ENCODE assay signal across 17 mouse cellular contexts in the genomic region with DNA sequence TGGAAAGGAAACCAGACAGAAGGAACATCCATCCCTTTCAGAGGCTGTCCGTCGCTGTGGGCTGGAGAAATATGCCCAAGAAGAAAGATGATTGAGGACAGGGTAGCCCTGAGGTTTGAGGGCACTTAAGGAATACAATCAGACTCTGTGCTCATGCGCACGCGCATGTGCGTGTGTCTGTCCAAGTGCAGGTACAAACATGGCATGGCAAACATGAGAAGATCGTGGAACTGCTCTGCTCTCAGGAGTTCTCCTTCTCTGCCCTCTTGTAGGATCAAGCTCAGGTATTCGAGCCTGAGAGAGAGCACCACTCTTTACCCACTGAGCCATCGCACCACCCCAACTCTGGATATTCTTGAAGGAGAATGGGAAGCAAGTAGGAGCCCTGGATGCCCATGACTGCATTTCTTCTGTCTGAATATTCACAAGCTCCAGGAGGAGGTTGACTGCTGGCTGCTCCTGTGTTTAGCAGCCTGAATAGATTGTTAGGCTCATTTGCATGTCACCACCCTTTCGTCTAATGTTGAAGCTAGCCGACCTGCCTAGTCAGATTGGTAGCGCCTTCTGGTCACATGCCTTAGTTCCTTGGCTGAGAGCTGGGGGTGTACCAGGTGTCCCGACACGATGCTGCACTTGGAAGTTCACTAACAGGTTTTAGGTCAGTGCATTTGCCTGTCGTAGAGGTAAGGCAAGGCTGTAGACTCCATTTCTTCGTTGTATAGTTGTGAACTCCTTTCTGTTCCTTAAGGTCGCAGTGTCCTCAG. TPM values are rescaled to one million over a fixed set of nuclear protein-coding genes. Genes with fewer than 3 reads are reported as not detected.
A peak's percentile ranks its signal among the peaks of the same experiment; 100 is the strongest.
DNase-seq lines count a peak whose midpoint lies in the region; ATAC-seq and TF ChIP-seq lines count a peak whose summit lies in the region.
"Had no signal": no experiment of that assay in that cellular context is flagged by ENCODE, and none has a peak within 500 bp of the region (broad histone marks: within the 10 kb centered on the region; RNA-seq: fewer than 3 reads in every experiment).

No protein-coding gene starts in this region.

- H3K4me1 ChIP-seq in intestine, embryonic 16.5 days (ENCODE audit: control insufficient read depth, insufficient read depth, low read length) = peaks cover 37% of the 10 kb centered on the region
- peaks cover 39% of the 10 kb centered on the region for H3K4me1 ChIP-seq in intestine, embryonic 15.5 days (replicated peaks)
- H3K4me1 ChIP-seq in lung, embryonic 15.5 days = peaks cover 84% of the 10 kb centered on the region
- H3K4me1 ChIP-seq in hindbrain, embryonic 10.5 days (replicated peaks) = peaks cover 77% of the 10 kb centered on the region
- H3K4me1 ChIP-seq in midbrain, postnatal 0 days (ENCODE audit: insufficient read depth, low read length) = peaks cover 31% of the 10 kb centered on the region

- no peak overlapping the region for H3K27ac ChIP-seq in intestine, embryonic 16.5 days (ENCODE audit: low read length)
- H3K27ac ChIP-seq in intestine, embryonic 15.5 days = no peak overlapping the region
- H3K27ac ChIP-seq in lung, embryonic 15.5 days = peak overlapping the region; percentile 35; the same call in 1 of the 2 replicates
- H3K27ac ChIP-seq in hindbrain, embryonic 10.5 days = no peak overlapping the region
- no peak overlapping the region for H3K27ac ChIP-seq in midbrain, postnatal 0 days (ENCODE audit: low read depth, low read length)
- H3K27ac ChIP-seq: limb, embryonic 10.5 days; liver, embryonic 14.5 days; midbrain, embryonic 12.5 days had no signal

- H3K9ac ChIP-seq in intestine, embryonic 16.5 days (ENCODE audit: low read depth, low read length) = no peak overlapping the region
- no peak overlapping the region for H3K9ac ChIP-seq in intestine, embryonic 15.5 days
- no peak overlapping the region for H3K9ac ChIP-seq in lung, embryonic 15.5 days
- H3K9ac ChIP-seq in midbrain, postnatal 0 days (replicated peaks; ENCODE audit: low read length, poor library complexity, severe bottlenecking) = no peak overlapping the region
- H3K9ac ChIP-seq: heart, embryonic 12.5 days; liver, embryonic 14.5 days; midbrain, embryonic 12.5 days had no signal

- WGBS in intestine, embryonic 16.5 days = 72% methylated on average over 17 of the region's 17 CpGs
- 74% methylated on average over 17 of the region's 17 CpGs for WGBS in intestine, embryonic 15.5 days
- WGBS in lung, embryonic 15.5 days = 58% methylated on average over 17 of the region's 17 CpGs
- 71% methylated on average over 17 of the region's 17 CpGs for WGBS in hindbrain, embryonic 10.5 days
- WGBS in midbrain, postnatal 0 days = 73% methylated on average over 17 of the region's 17 CpGs

- TF ChIP-seq POLR2A in brain, embryonic 14.5 days (IDR thresholded peaks at IDR 0.05; ENCODE audit: borderline replicate concordance, extremely low read depth, insufficient read depth, insufficient read length, poor library complexity, severe bottlenecking) = no peak

- no peaks in the 10 kb centered on the region for H3K27me3 ChIP-seq in intestine, embryonic 16.5 days (replicated peaks; ENCODE audit: control insufficient read depth, insufficient read depth, low read length)
- no peaks in the 10 kb centered on the region for H3K27me3 ChIP-seq in intestine, embryonic 15.5 days (replicated peaks)
- H3K27me3 ChIP-seq in lung, embryonic 15.5 days = no peaks in the 10 kb centered on the region
- H3K27me3 ChIP-seq in hindbrain, embryonic 10.5 days (ENCODE audit: insufficient read depth, poor library complexity, severe bottlenecking) = no peaks in the 10 kb centered on the region
- no peaks in the 10 kb centered on the region for H3K27me3 ChIP-seq in midbrain, postnatal 0 days (ENCODE audit: insufficient read depth, low read length)
- H3K27me3 ChIP-seq: heart, embryonic 12.5 days; midbrain, embryonic 12.5 days had no signal

- DNase-seq in ES-CJ7 (ENCODE audit: low read depth, low spot score) = peak; percentile 67
- DNase-seq in brain, embryonic 14.5 days (ENCODE audit: low read depth) = peak; percentile 66
- no peak for DNase-seq in hindbrain, embryonic 10.5 days (ENCODE audit: low spot score)
- no peak for DNase-seq in midbrain, postnatal 0 days (ENCODE audit: low spot score)
- DNase-seq: adrenal gland, postnatal 36 days; cerebellum, adult 2 months; layer of hippocampus, adult 9-11 months; retina, postnatal 1 day had no signal

- H3K4me3 ChIP-seq in intestine, embryonic 16.5 days (ENCODE audit: low read length) = no peak overlapping the region
- no peak overlapping the region for H3K4me3 ChIP-seq in intestine, embryonic 15.5 days (replicated peaks)
- no peak overlapping the region for H3K4me3 ChIP-seq in lung, embryonic 15.5 days
- no peak overlapping the region for H3K4me3 ChIP-seq in hindbrain, embryonic 10.5 days
- no peak overlapping the region for H3K4me3 ChIP-seq in midbrain, postnatal 0 days (ENCODE audit: low read depth, low read length)
- H3K4me3 ChIP-seq: erythroblast, embryonic 14.5 days; heart, embryonic 12.5 days; limb, embryonic 10.5 days; midbrain, embryonic 12.5 days had no signal

- H3K9me3 ChIP-seq in intestine, embryonic 16.5 days (ENCODE audit: control insufficient read depth, low read length) = no peaks in the 10 kb centered on the region
- H3K9me3 ChIP-seq in intestine, embryonic 15.5 days = no peaks in the 10 kb centered on the region
- no peaks in the 10 kb centered on the region for H3K9me3 ChIP-seq in lung, embryonic 15.5 days
- H3K9me3 ChIP-seq in hindbrain, embryonic 10.5 days = no peaks in the 10 kb centered on the region
- H3K9me3 ChIP-seq in midbrain, postnatal 0 days (ENCODE audit: low read length) = no peaks in the 10 kb centered on the region
- H3K9me3 ChIP-seq: heart, embryonic 12.5 days; limb, embryonic 10.5 days; midbrain, embryonic 12.5 days had no signal

- no peak overlapping the region for H3K4me2 ChIP-seq in intestine, embryonic 16.5 days (ENCODE audit: low read depth, low read length)
- H3K4me2 ChIP-seq in intestine, embryonic 15.5 days (replicated peaks) = no peak overlapping the region
- H3K4me2 ChIP-seq in lung, embryonic 15.5 days = peak overlapping the region; percentile 11; the same call in 1 of the 2 replicates
- H3K4me2 ChIP-seq in midbrain, postnatal 0 days (ENCODE audit: low read depth, low read length, poor library complexity, severe bottlenecking) = no peak overlapping the region
- H3K4me2 ChIP-seq: heart, embryonic 12.5 days; midbrain, embryonic 12.5 days had no signal

- TF ChIP-seq CTCF in brain, embryonic 14.5 days (IDR thresholded peaks at IDR 0.05; ENCODE audit: borderline replicate concordance, extremely low read depth, insufficient read depth, insufficient read length) = no peak
- no peak for TF ChIP-seq CTCF in midbrain, postnatal 0 days (IDR thresholded peaks at IDR 0.05)

- no peaks in the 10 kb centered on the region for H3K36me3 ChIP-seq in intestine, embryonic 16.5 days (ENCODE audit: control insufficient read depth, insufficient read depth, low read length)
- H3K36me3 ChIP-seq in intestine, embryonic 15.5 days = no peaks in the 10 kb centered on the region
- H3K36me3 ChIP-seq in lung, embryonic 15.5 days = no peaks in the 10 kb centered on the region
- peaks cover 12% of the 10 kb centered on the region; the same call in 1 of the 2 replicates for H3K36me3 ChIP-seq in hindbrain, embryonic 10.5 days
- H3K36me3 ChIP-seq in midbrain, postnatal 0 days (ENCODE audit: insufficient read depth, low read length) = no peaks in the 10 kb centered on the region
- H3K36me3 ChIP-seq: heart, embryonic 12.5 days; limb, embryonic 10.5 days; midbrain, embryonic 12.5 days had no signal

- peak; percentile 44; the same call in 1 of the 2 replicates for ATAC-seq in intestine, embryonic 16.5 days
- ATAC-seq in intestine, embryonic 15.5 days = no peak
- no peak for ATAC-seq in lung, embryonic 15.5 days (ENCODE audit: borderline replicate concordance, extremely low read depth, low FRiP score, low TSS enrichment)
- no peak for ATAC-seq in erythroid progenitor cell, adult 5-6 weeks (replicated peaks; ENCODE audit: low FRiP score, poor library complexity, severe bottlenecking)
- no peak for ATAC-seq in midbrain, postnatal 0 days (ENCODE audit: low FRiP score)

RNA-seq across cellular contexts. Expression of a gene that starts 7.3 kb away (rescaled TPM):
- polyA plus RNA-seq in intestine, embryonic 16.5 days (2015; fragmentation: Nextera tagmentation; extraction: Ambion mirVana) = 3.7 and 4.3 TPM in 2 replicates
- polyA plus RNA-seq in intestine, embryonic 15.5 days (2015; fragmentation: Nextera tagmentation; extraction: Ambion mirVana) = 9.4 and 10.4 TPM in 2 replicates
- 74.2 and 79.2 TPM in 2 replicates for polyA plus RNA-seq in brain, embryonic 14.5 days (2012; rRNA removed)
- 24.8 and 28.0 TPM in 2 replicates for polyA plus RNA-seq in lung, embryonic 15.5 days (2015; fragmentation: Nextera tagmentation; extraction: Ambion mirVana)
- total RNA-seq in erythroid progenitor cell, adult 5-6 weeks (2015; ENCODE audit: low replicate concordance) = 12.3 and 15.9 TPM in 2 replicates
- total RNA-seq in erythroid progenitor cell, adult 5-6 weeks (2017; ENCODE audit: low replicate concordance) = 8.7 and 10.8 TPM in 2 replicates
- polyA plus RNA-seq in hindbrain, embryonic 10.5 days (2016; fragmentation: Nextera tagmentation; extraction: Ambion mirVana) = 15.9 and 19.7 TPM in 2 replicates
- 68.4 and 80.3 TPM in 2 replicates for total RNA-seq in midbrain, postnatal 0 days (2014; rRNA removed)
- 11.2 and 12.7 TPM in 2 replicates for polyA plus RNA-seq in midbrain, postnatal 0 days (2015; fragmentation: Nextera tagmentation; extraction: Ambion mirVana)

RNA-seq across cellular contexts. Expression of a gene that starts 34.5 kb away (rescaled TPM):
- polyA plus RNA-seq in intestine, embryonic 16.5 days (2015; fragmentation: Nextera tagmentation; extraction: Ambion mirVana) = 249 and 278 TPM in 2 replicates
- 271 and 291 TPM in 2 replicates for polyA plus RNA-seq in intestine, embryonic 15.5 days (2015; fragmentation: Nextera tagmentation; extraction: Ambion mirVana)
- 135 and 166 TPM in 2 replicates for polyA plus RNA-seq in brain, embryonic 14.5 days (2012; rRNA removed)
- 289 and 312 TPM in 2 replicates for polyA plus RNA-seq in lung, embryonic 15.5 days (2015; fragmentation: Nextera tagmentation; extraction: Ambion mirVana)
- total RNA-seq in erythroid progenitor cell, adult 5-6 weeks (2015; ENCODE audit: low replicate concordance) = 78.8 and 93.0 TPM in 2 replicates
- total RNA-seq in erythroid progenitor cell, adult 5-6 weeks (2017; ENCODE audit: low replicate concordance) = 49.7 and 86.5 TPM in 2 replicates
- polyA plus RNA-seq in hindbrain, embryonic 10.5 days (2016; fragmentation: Nextera tagmentation; extraction: Ambion mirVana) = 296 and 335 TPM in 2 replicates
- total RNA-seq in midbrain, postnatal 0 days (2014; rRNA removed) = 93.3 and 102 TPM in 2 replicates
- 221 and 224 TPM in 2 replicates for polyA plus RNA-seq in midbrain, postnatal 0 days (2015; fragmentation: Nextera tagmentation; extraction: Ambion mirVana)

Comparison
In these comparisons a context has a peak if more than half of its experiments do, and no peak if none do; other contexts are left out.
1. DNase-seq: peak in ES-CJ7 (single experiment) and brain, embryonic 14.5 days (single experiment); none in hindbrain, embryonic 10.5 days (single experiment) and midbrain, postnatal 0 days (single experiment).